Mouse (Mus musculus) liver, postnatal 0 days (tissue): ENCODE measurements around the gene Mrvi1.

Experiments used
- CTCF ChIP-seq: sonication (generic); IDR thresholded peaks from 2 replicates; pipeline ENCODE4 v1.5.1; 2016; ENCODE audit warnings: antibody characterized with exemption, low read depth
- EP300 ChIP-seq: IDR thresholded peaks from 2 replicates; pipeline ENCODE4 v1.6.1; 2016; ENCODE audit warnings: antibody characterized with exemption, low read depth, mild to moderate bottlenecking

DNA sequence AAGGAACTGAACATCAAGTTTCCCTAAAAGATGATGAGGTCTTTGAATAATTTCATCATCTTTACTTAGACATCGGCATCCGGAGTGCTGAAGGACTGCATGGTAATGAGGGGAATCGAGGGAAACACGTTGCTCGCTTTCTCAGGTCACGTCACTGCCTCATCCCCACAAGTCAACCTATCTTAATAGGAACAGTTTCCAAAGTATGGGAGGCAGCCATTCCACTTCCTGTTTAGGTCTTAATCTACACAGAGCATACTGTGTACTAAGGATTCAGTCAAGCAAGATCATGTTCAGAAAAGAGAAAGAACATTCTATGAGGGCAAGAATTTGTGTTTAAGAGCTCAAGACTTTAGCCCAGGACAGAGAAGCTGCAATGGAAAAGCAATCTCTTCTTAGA, 34.6 kb downstream of the Mrvi1 start:
- TF ChIP-seq CTCF (no peak), EP300 (no peak)
